ENCODE assay signal across 8 mouse cellular contexts in genomic region chr17:26415355-26415865, GRCm38 (mm10). TPM values are rescaled to one million over a fixed set of nuclear protein-coding genes. Genes with fewer than 3 reads are reported as not detected.
A peak's percentile ranks its signal among the peaks of the same experiment; 100 is the strongest.
DNase-seq lines count a peak whose midpoint lies in the region; ATAC-seq and TF ChIP-seq lines count a peak whose summit lies in the region.

No protein-coding gene starts in this region.

- peak overlapping the region; percentile 83 for H3K4me2 ChIP-seq in heart, embryonic 12.5 days
- peak overlapping the region; percentile 99 for H3K4me2 ChIP-seq in embryonic facial prominence, embryonic 13.5 days
- peak overlapping the region; percentile 95 for H3K4me2 ChIP-seq in midbrain, embryonic 14.5 days (ENCODE audit: low read length)

- H3K27ac ChIP-seq in heart, embryonic 12.5 days (ENCODE audit: poor library complexity, severe bottlenecking): peak overlapping the region; percentile 25
- no peak overlapping the region for H3K27ac ChIP-seq in ES-Bruce4 (ENCODE audit: insufficient read depth, low read length)
- H3K27ac ChIP-seq in embryonic facial prominence, embryonic 13.5 days: no peak overlapping the region
- H3K27ac ChIP-seq in kidney, adult 2 months (ENCODE audit: insufficient read depth, low read depth, low read length): peak overlapping the region; percentile 53
- H3K27ac ChIP-seq in midbrain, embryonic 14.5 days (replicated peaks; ENCODE audit: low read depth, low read length): no peak overlapping the region

- peaks cover 50% of the 10 kb centered on the region for H3K27me3 ChIP-seq in heart, embryonic 12.5 days (replicated peaks)
- peaks cover 11% of the 10 kb centered on the region for H3K27me3 ChIP-seq in ES-Bruce4 (ENCODE audit: control insufficient read depth, insufficient read depth, low read length, poor library complexity, severe bottlenecking)
- peaks cover 82% of the 10 kb centered on the region for H3K27me3 ChIP-seq in embryonic facial prominence, embryonic 13.5 days
- no peaks in the 10 kb centered on the region for H3K27me3 ChIP-seq in kidney, adult 2 months (replicated peaks; ENCODE audit: control insufficient read depth, insufficient read depth, low read length)
- peaks cover 12% of the 10 kb centered on the region for H3K27me3 ChIP-seq in midbrain, embryonic 14.5 days (ENCODE audit: control insufficient read depth, insufficient read depth, low read length)

- H3K9me3 ChIP-seq in heart, embryonic 12.5 days (replicated peaks): no peaks in the 10 kb centered on the region
- no peaks in the 10 kb centered on the region for H3K9me3 ChIP-seq in ES-Bruce4 (replicated peaks; ENCODE audit: control insufficient read depth, insufficient read depth, low read length, poor library complexity, severe bottlenecking)
- no peaks in the 10 kb centered on the region for H3K9me3 ChIP-seq in embryonic facial prominence, embryonic 13.5 days
- H3K9me3 ChIP-seq in midbrain, embryonic 14.5 days (ENCODE audit: control insufficient read depth, low read length): no peaks in the 10 kb centered on the region

- peak overlapping the region; percentile 73 for H3K4me3 ChIP-seq in heart, embryonic 12.5 days
- peak overlapping the region; percentile 77 for H3K4me3 ChIP-seq in ES-Bruce4 (ENCODE audit: low read depth, low read length)
- H3K4me3 ChIP-seq in embryonic facial prominence, embryonic 13.5 days: peak overlapping the region; percentile 59
- peak overlapping the region; percentile 62 for H3K4me3 ChIP-seq in kidney, adult 2 months (ENCODE audit: insufficient read depth, low read depth, low read length)
- peak overlapping the region; percentile 71 for H3K4me3 ChIP-seq in midbrain, embryonic 14.5 days (replicated peaks; ENCODE audit: low read depth, low read length)

- no peak for TF ChIP-seq CTCF in ES-Bruce4 (IDR thresholded peaks at IDR 0.05; ENCODE audit: low read depth, low read length)
- TF ChIP-seq CTCF in kidney, adult 2 months (conservative IDR thresholded peaks at IDR 0.05; ENCODE audit: insufficient read depth, insufficient read length, low read depth, low read length): no peak

- DNase-seq in heart, adult 8-10 months (ENCODE audit: low spot score): no peak
- peak; percentile 30 for DNase-seq in kidney, adult 2 months
- no peak for DNase-seq in midbrain, embryonic 14.5 days
- no peak for DNase-seq in right cerebral cortex, postnatal 36 days (ENCODE audit: low spot score in 2 of 2)

- H3K36me3 ChIP-seq in heart, embryonic 12.5 days: no peaks in the 10 kb centered on the region
- no peaks in the 10 kb centered on the region for H3K36me3 ChIP-seq in ES-Bruce4 (ENCODE audit: control insufficient read depth, insufficient read depth, low read length, poor library complexity, severe bottlenecking)
- no peaks in the 10 kb centered on the region for H3K36me3 ChIP-seq in embryonic facial prominence, embryonic 13.5 days
- H3K36me3 ChIP-seq in kidney, adult 2 months (ENCODE audit: control insufficient read depth, insufficient read depth, low read length): no peaks in the 10 kb centered on the region
- no peaks in the 10 kb centered on the region for H3K36me3 ChIP-seq in midbrain, embryonic 14.5 days (ENCODE audit: control insufficient read depth, insufficient read depth, low read length)

- WGBS in heart, embryonic 12.5 days: 2% methylated on average over 27 of the region's 27 CpGs
- WGBS in embryonic facial prominence, embryonic 13.5 days: 3% methylated on average over 27 of the region's 27 CpGs
- WGBS in kidney, adult 2 months: 1% methylated on average over 27 of the region's 27 CpGs
- 2% methylated on average over 27 of the region's 27 CpGs for WGBS in midbrain, embryonic 14.5 days

- no peak for ATAC-seq in heart, embryonic 12.5 days (ENCODE audit: insufficient number of reproducible peaks, low FRiP score)
- ATAC-seq in embryonic facial prominence, embryonic 13.5 days (ENCODE audit: insufficient number of reproducible peaks, insufficient read depth, low FRiP score, low TSS enrichment, low read depth): peak; percentile 62; the same call in 1 of the 2 replicates
- no peak for ATAC-seq in midbrain, embryonic 14.5 days (ENCODE audit: low FRiP score, low TSS enrichment)
- no peak for ATAC-seq in frontal cortex, adult (ENCODE audit: low TSS enrichment)

- no peak for TF ChIP-seq EP300 in ES-Bruce4 (IDR thresholded peaks at IDR 0.05; ENCODE audit: insufficient read depth, low read depth, low read length)

- TF ChIP-seq POLR2A in ES-Bruce4 (IDR thresholded peaks at IDR 0.05; ENCODE audit: insufficient read depth, low read length): no peak
- TF ChIP-seq POLR2A in kidney, adult 2 months (IDR thresholded peaks at IDR 0.05; ENCODE audit: low read depth, low read length): no peak

- H3K4me1 ChIP-seq in heart, embryonic 12.5 days (replicated peaks): peaks cover 39% of the 10 kb centered on the region
- no peaks in the 10 kb centered on the region for H3K4me1 ChIP-seq in ES-Bruce4 (ENCODE audit: control insufficient read depth, insufficient read depth, low read length)
- H3K4me1 ChIP-seq in embryonic facial prominence, embryonic 13.5 days: peaks cover 17% of the 10 kb centered on the region
- peaks cover 38% of the 10 kb centered on the region for H3K4me1 ChIP-seq in kidney, adult 2 months (ENCODE audit: control insufficient read depth, insufficient read depth, low read length)
- H3K4me1 ChIP-seq in midbrain, embryonic 14.5 days (ENCODE audit: control insufficient read depth, insufficient read depth, low read length): 0 out of 2 replicates have a peak, but pooled peaks cover 3% of the 10 kb centered on the region

- H3K9ac ChIP-seq in heart, embryonic 12.5 days: peak overlapping the region; percentile 82
- H3K9ac ChIP-seq in ES-Bruce4 (ENCODE audit: low read depth, poor library complexity, severe bottlenecking): peak overlapping the region; percentile 81
- peak overlapping the region; percentile 70 for H3K9ac ChIP-seq in embryonic facial prominence, embryonic 13.5 days
- H3K9ac ChIP-seq in midbrain, embryonic 14.5 days (replicated peaks; ENCODE audit: low read length): peak overlapping the region; percentile 74

RNA-seq across cellular contexts. Expression of gene Neurl1b, which starts 0.8 kb away (rescaled TPM):
- polyA plus RNA-seq in heart, embryonic 12.5 days (2016; fragmentation: Nextera tagmentation; extraction: Ambion mirVana): 2.2 and 2.4 TPM in 2 replicates
- 1 to 10 TPM; 3.6 to 5.1 (median 4.4) TPM for total RNA-seq in heart, adult 8-10 months (2022)
- 3.3 and 4.2 TPM in 2 replicates for polyA plus RNA-seq in ES-Bruce4 (2011; ENCODE audit: insufficient read depth, insufficient read length, low read depth, missing spikeins)
- 0.67 and 0.89 TPM in 2 replicates for polyA plus RNA-seq in embryonic facial prominence, embryonic 13.5 days (2015; fragmentation: Nextera tagmentation; extraction: Ambion mirVana)
- 22.0 and 28.7 TPM in 2 replicates for polyA plus RNA-seq in kidney, adult 2 months (2012; rRNA removed)
- 1.6 and 3.6 TPM in 2 replicates for polyA plus RNA-seq in midbrain, embryonic 14.5 days (2014; fragmentation: Nextera tagmentation; extraction: Ambion mirVana)

Comparison
In these comparisons a context has a peak if more than half of its experiments do, and no peak if none do; other contexts are left out.
1. H3K27ac ChIP-seq: peak in heart, embryonic 12.5 days (single experiment) and kidney, adult 2 months (single experiment); none in ES-Bruce4 (single experiment), embryonic facial prominence, embryonic 13.5 days (single experiment) and midbrain, embryonic 14.5 days (single experiment).
2. Peak in every context shown above with its lines, with median percentiles within 50 percentile points of each other: H3K4me2 ChIP-seq, H3K4me3 ChIP-seq and H3K9ac ChIP-seq.